Mouse (Mus musculus) mammary gland, adult 2 months (tissue): ENCODE data around the gene Tgm6. TPM values are rescaled to one million over a fixed set of nuclear protein-coding genes. Genes with fewer than 3 reads are reported as not detected.

Experiments used
- polyA plus RNA-seq: library from polyadenylated mRNA; depleted of rRNA; stranded (reverse); fragments of >200 nt; gene quantifications from 2 replicates; pipeline ENCODE4 v1.2.3, GENCODE M21; 2012; ENCODE audit warnings: low replicate concordance; rRNA removed

Tgm6 gene
- polyA plus RNA-seq = not detected in 2 replicates

DNA sequence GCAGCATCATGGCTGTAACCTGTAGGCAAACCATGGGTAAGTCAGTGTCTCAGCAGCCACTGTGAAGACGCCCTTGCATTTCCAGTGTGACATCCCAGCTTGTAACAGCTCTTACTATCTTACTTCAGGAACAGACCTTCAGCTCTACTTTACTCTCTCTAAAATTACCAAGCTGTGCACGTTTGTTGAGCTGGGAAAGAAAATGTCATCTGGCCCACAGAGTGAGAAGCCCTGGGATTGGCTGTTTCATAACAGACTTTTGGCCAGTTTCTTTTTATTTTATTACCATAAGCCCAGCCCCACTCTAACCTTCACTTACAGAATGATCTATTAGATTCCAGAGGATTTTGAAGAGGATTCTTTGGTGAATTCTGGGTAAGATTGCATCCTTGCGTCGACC, at the start of gene Tgm6:
Gene Tgm6 (plus strand): TSS at position 301 of the 400 bp plus-strand sequence.

DNA sequence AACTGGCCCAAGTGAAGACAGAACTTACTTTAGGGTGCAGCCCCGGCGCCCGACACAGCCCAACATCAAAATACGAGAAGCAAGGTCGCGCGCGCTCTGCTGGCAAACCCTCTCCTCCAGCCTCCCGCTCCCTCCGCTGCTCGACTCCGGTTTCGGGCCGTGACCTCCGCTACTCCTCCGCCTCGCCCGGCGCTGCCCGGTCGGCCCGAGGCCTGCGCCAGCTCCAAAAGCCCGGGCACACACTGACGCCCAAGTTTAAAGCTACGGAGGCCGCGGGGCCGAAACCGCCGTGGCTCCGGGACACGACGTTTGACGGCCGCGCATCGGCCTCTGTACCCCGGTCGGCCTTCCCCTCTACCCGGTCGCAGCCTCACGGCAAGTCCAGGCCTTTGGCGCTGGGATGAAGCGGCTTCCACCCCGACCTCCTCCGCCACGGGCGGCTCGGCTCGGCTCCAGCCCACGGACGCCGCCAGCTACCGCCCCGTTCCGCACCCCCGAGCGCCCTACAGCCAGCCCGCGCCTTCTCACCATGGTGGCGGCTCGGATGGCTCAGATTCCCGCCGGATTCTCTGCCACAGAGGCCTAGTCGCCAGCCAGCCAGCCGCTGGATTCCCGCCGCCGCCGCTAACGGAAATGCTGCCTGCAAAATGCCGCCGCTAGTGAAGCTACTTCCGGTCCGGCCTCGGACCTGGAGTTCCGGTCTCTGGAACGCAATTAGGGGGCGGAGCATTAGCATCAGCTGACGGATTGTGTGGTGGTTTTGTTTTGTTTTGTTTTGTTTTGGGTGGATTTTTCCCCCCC, 66.7 kb downstream of the Tgm6 start, which contains the start of gene Snrpb:
Gene Snrpb (minus strand): TSS at position 698 of the 801 bp plus-strand sequence.

DNA sequence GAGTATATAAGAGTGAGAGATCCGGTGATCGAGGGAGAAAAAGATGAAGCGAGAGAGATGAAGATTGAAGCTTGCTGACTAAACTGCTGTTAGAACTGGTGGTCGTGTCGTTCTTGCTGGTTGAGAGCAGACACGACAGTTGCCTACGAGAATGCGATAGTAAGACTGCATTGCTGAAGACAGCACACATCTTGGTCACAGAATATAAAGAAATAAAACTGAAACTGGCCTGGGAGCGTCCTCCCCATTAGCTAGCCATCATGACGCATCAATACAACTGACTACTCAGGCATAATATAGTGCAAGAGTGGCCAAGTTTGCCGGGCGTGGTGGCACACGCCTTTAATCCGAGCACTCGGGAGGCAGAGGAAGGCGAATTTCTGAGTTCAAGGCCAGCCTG, 82.7 kb downstream of the Tgm6 start, which contains the start of gene Tmc2:
Gene Tmc2 (plus strand): TSS at position 301 of the 400 bp plus-strand sequence.

Other genes with a start within 250 kb of the Tgm6 start
- gene Tgm3, start 100.1 kb upstream of the Tgm6 start, polyA plus RNA-seq = 0.11 and 0.12 TPM in 2 replicates
- gene Snrpb, start 67.0 kb downstream of the Tgm6 start, polyA plus RNA-seq = 223 and 260 TPM in 2 replicates
- not detected in 2 replicates for gene Tmc2, start 82.8 kb downstream of the Tgm6 start, polyA plus RNA-seq
- 43.7 and 72.1 TPM in 2 replicates for gene Nop56, start 162.0 kb downstream of the Tgm6 start, polyA plus RNA-seq
- 237 and 433 TPM in 2 replicates for gene Idh3b, start 172.1 kb downstream of the Tgm6 start, polyA plus RNA-seq
- 1.6 and 2.6 TPM in 2 replicates for gene Ebf4, start 182.8 kb downstream of the Tgm6 start, polyA plus RNA-seq